Mouse (Mus musculus) megakaryocyte, embryonic 14.5 days (primary cell): ENCODE data around the gene Slc39a7.

Experiments used
- FLI1 ChIP-seq: IDR thresholded peaks from 2 replicates; pipeline ENCODE4 v1.6.1; 2012; ENCODE audit warnings: low read length, inconsistent platforms, mixed read lengths
- GATA1 ChIP-seq: IDR thresholded peaks from 3 replicates; pipeline ENCODE4 v1.6.1; 2012; ENCODE audit warnings: mixed read lengths, low read length, inconsistent platforms, borderline replicate concordance

DNA sequence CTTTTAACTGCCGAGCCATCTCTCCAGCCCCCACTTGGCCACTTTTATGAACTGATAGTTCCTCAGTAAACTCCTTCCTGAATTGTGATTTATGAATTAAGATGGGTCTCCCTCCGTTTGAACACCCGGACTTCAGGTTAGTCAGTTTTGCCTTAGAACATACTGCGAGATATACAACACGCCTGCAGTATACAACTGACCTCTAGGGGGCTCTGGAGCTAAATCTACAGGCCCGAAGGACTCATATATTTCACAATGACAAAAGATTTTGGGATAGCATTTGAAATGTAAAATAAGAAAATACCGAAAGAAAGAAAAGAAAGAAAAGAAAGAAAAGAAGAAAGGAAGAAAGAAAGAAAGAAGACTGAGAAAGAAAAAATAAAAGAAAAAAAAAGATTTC, 43.8 kb upstream of the Slc39a7 start:
- TF ChIP-seq GATA1 = no peak
- TF ChIP-seq FLI1 = no peak
